Mouse (Mus musculus) liver, postnatal 0 days (tissue): ENCODE measurements around the gene Cpped1. TPM values are rescaled to one million over a fixed set of nuclear protein-coding genes. Genes with fewer than 3 reads are reported as not detected.

Source experiments
- ATAC-seq: fragments of 200-750 bp; cut with Nextera tagmentation; 2 replicates; pipeline ENCODE4 v1.8.0; 2017; ENCODE audit warnings: mild to moderate bottlenecking, moderate library complexity
- DNase-seq: peaks from one replicate; pipeline ENCODE4 v3.0.0-alpha.2; 2016
- H3K27ac ChIP-seq: fragments of 300-500 bp; sonication (generic); 2 replicates; pipeline ENCODE4 v1.5.1; 2014; ENCODE audit warnings: antibody characterized with exemption, moderate library complexity, mild to moderate bottlenecking, low read depth
- H3K27me3 ChIP-seq: fragments of 300-500 bp; sonication (generic); 2 replicates; pipeline ENCODE4 v1.6.1; 2014; ENCODE audit warnings: low read length, control low read depth, mixed read lengths; ENCODE audit not compliant: insufficient read depth
- H3K36me3 ChIP-seq: fragments of 300-500 bp; sonication (generic); replicated peaks from 2 replicates; pipeline ENCODE4 v1.6.1; 2014; ENCODE audit warnings: mild to moderate bottlenecking, control low read depth, low read length, moderate library complexity, mixed read lengths; ENCODE audit not compliant: insufficient read depth
- H3K4me1 ChIP-seq: fragments of 300-500 bp; sonication (generic); 2 replicates; pipeline ENCODE4 v1.6.1; 2014; ENCODE audit warnings: antibody characterized with exemption, mild to moderate bottlenecking, control low read depth; ENCODE audit not compliant: insufficient read depth
- H3K4me2 ChIP-seq: fragments of 300-500 bp; sonication (generic); 2 replicates; pipeline ENCODE4 v1.6.1; 2014; ENCODE audit warnings: low read depth, mild to moderate bottlenecking, low read length, moderate library complexity, mixed read lengths
- H3K4me3 ChIP-seq: fragments of 300-500 bp; sonication (generic); 2 replicates; pipeline ENCODE4 v1.5.1; 2014; ENCODE audit warnings: low read depth, low read length
- H3K9ac ChIP-seq: fragments of 300-500 bp; sonication (generic); replicated peaks from 2 replicates; pipeline ENCODE4 v1.6.1; 2014; ENCODE audit warnings: mild to moderate bottlenecking, moderate library complexity
- H3K9me3 ChIP-seq: fragments of 300-500 bp; sonication (generic); 2 replicates; pipeline ENCODE4 v1.6.1; 2016; ENCODE audit warnings: mild to moderate bottlenecking, control low read depth, low read length, mixed read lengths
- CTCF ChIP-seq: sonication (generic); IDR thresholded peaks from 2 replicates; pipeline ENCODE4 v1.5.1; 2016; ENCODE audit warnings: antibody characterized with exemption, low read depth
- EP300 ChIP-seq: IDR thresholded peaks from 2 replicates; pipeline ENCODE4 v1.6.1; 2016; ENCODE audit warnings: antibody characterized with exemption, low read depth, mild to moderate bottlenecking
- WGBS: fragments of 180-500 bp; shearing (Covaris S2); extraction: QIAGEN DNeasy Blood & Tissue Kit; methylation state at CpG from one replicate; pipeline ENCODE4 v1.1.7; 2014; ENCODE audit not compliant: insufficient replicate concordance; 5-methylcytosine and 5-hydroxymethylcytosine counted together
- polyA plus RNA-seq: library from polyadenylated mRNA; unstranded; fragments of >200 nt; fragmentation: Nextera tagmentation; extraction: Ambion mirVana; gene quantifications from 2 replicates; pipeline ENCODE4 v1.2.1, GENCODE M21; 2015

Cpped1 gene
- polyA plus RNA-seq, 1 experiment from 2014 or later, result 14.1 TPM

DNA sequence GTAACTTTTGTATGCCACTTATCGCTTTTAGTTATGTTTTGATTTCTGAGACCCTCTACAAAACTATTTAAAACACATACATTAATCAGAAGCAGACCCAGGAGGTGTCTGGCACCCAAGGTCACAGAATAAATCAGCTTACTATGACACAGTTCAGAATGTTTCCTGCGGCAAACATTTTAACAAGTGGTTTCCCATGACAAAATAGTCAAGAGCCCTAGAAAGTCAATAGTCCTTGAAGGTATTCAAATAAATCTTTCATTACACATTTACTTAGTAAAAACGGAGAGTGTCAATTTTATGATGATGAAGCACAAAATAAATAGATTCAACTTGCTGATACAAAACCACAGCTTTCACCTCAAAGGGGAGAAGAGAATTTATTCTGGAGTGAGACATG, 19.5 kb downstream of the Cpped1 start:
- H3K9ac ChIP-seq, result no peak overlapping the region
- no peaks in the 10 kb centered on the region for H3K4me1 ChIP-seq
- H3K4me2 ChIP-seq, result no peak overlapping the region
- H3K9me3 ChIP-seq, result no peaks in the 10 kb centered on the region
- H3K4me3 ChIP-seq, result no peak overlapping the region
- H3K27me3 ChIP-seq, result no peaks in the 10 kb centered on the region
- 70% methylated on average over 3 of the region's 3 CpGs for WGBS
- no peak overlapping the region for H3K27ac ChIP-seq
- no peak for TF ChIP-seq EP300
- ATAC-seq, result no peak
- H3K36me3 ChIP-seq, result peaks cover 18% of the 10 kb centered on the region
- no peak for DNase-seq

DNA sequence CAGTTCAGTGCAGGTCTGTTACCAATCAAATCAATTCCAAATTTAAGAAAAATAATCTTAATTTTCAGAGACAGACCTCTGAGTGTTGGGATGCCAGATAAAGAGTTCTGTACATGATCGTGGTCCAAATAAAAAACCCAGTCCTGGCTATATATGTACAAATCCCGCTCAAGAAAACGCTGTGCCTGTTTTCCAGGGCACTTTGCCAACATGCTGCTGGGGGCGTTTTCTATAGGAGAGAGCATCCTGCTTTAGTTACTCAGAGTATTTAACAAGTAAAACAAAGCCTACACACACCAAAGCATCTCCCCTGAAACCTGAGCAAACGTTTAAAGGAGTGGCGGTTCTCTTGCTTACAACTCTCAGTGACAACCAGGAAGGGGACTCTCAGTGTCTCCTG, 27.4 kb downstream of the Cpped1 start:
- Histone ChIP-seq H3K4me3 (no peak overlapping the region), H3K4me1 (no peaks in the 10 kb centered on the region), H3K9me3 (no peaks in the 10 kb centered on the region), H3K4me2 (no peak overlapping the region), H3K27me3 (no peaks in the 10 kb centered on the region), H3K27ac (no peak overlapping the region), H3K36me3 (peaks cover 30% of the 10 kb centered on the region), H3K9ac (no peak overlapping the region)
- 70% methylated on average over 6 of the region's 6 CpGs for WGBS
- ATAC-seq (no peak), DNase-seq (no peak)
- TF ChIP-seq CTCF (no peak), EP300 (no peak)

DNA sequence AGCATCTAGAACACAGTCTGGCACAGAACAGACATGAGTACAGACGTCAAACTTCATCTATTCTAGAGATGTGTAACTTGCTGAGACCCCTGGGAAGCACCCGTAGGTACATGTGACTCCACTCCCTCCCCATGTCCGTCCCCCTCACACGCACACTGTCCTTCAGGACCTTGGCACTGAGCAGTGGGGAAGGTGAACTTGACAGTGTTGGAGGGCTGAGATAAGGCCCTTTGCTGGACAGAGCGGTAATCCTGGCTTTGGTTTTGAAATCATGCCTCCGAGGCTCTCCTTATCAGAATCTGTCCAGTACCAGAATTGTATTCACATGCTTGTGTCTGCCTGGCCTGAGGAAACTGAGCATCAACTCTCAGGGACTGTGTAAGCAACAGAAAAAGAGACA, 28.8 kb downstream of the Cpped1 start:
- DNase-seq (no peak), ATAC-seq (no peak)
- H3K9ac ChIP-seq, result no peak overlapping the region
- no peaks in the 10 kb centered on the region for H3K27me3 ChIP-seq
- no peaks in the 10 kb centered on the region for H3K4me1 ChIP-seq
- TF ChIP-seq EP300, result no peak
- WGBS, result 79% methylated on average over 6 of the region's 6 CpGs
- H3K4me2 ChIP-seq, result no peak overlapping the region
- H3K27ac ChIP-seq, result no peak overlapping the region
- H3K4me3 ChIP-seq, result no peak overlapping the region
- peaks cover 26% of the 10 kb centered on the region for H3K36me3 ChIP-seq
- no peaks in the 10 kb centered on the region for H3K9me3 ChIP-seq

DNA sequence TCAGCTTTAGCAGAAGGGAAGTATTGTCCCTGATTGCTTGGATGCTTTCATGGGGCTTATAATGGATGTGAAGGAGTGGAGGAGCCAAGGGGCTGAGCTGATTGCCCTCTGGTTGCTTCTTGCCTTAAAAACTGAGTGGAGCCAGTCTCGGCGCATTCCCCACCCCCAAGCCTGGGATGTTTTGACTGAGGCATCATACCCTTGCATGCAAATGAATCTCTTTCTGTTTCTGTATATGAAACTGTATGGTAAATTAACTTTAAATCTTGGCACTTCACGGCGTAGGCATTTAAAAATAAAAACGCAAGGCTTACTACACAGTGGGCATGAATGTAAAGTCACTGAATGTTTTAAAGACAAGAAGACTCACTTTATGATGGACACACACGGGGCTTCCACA, 30.0 kb downstream of the Cpped1 start:
- WGBS, result 85% methylated on average over 6 of the region's 6 CpGs
- no peak overlapping the region for H3K4me2 ChIP-seq

DNA sequence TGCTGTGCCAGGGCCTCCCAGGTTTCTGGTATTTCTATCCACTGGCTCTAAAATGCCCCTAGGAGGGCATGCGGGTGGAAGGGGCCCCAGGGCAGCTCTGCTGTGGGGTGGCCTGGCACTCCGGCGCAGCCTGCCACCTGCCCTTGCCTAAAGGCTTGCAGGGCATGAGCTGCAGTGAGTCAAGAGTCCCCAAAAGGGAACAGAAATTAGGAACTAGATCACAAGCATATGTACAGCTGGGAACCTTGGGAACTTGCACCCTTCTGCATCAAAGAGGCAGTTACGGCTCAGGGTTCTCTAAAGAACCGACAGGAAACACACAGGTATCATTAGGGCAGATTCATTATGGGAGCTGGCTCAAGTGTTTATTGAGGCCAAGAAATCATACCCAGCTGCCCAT, 34.0 kb downstream of the Cpped1 start:
- ATAC-seq (no peak), DNase-seq (no peak)
- H3K4me2 ChIP-seq, result no peak overlapping the region
- no peak for TF ChIP-seq CTCF
- TF ChIP-seq EP300, result no peak
- H3K36me3 ChIP-seq, result peaks cover 7% of the 10 kb centered on the region
- H3K27me3 ChIP-seq, result no peaks in the 10 kb centered on the region
- H3K27ac ChIP-seq, result no peak overlapping the region
- 85% methylated on average over 5 of the region's 5 CpGs for WGBS
- no peak overlapping the region for H3K4me3 ChIP-seq
- H3K4me1 ChIP-seq, result no peaks in the 10 kb centered on the region
- H3K9ac ChIP-seq, result no peak overlapping the region
- H3K9me3 ChIP-seq, result no peaks in the 10 kb centered on the region

More for the DNA sequence above, 30.0 kb downstream of the Cpped1 start:
- no peak for DNase-seq
- Histone ChIP-seq H3K27ac (no peak overlapping the region), H3K4me3 (no peak overlapping the region), H3K27me3 (no peaks in the 10 kb centered on the region), H3K9me3 (no peaks in the 10 kb centered on the region), H3K4me1 (no peaks in the 10 kb centered on the region), H3K9ac (no peak overlapping the region), H3K36me3 (peaks cover 18% of the 10 kb centered on the region)
- no peak for ATAC-seq
- TF ChIP-seq CTCF (no peak), EP300 (no peak)

DNA sequence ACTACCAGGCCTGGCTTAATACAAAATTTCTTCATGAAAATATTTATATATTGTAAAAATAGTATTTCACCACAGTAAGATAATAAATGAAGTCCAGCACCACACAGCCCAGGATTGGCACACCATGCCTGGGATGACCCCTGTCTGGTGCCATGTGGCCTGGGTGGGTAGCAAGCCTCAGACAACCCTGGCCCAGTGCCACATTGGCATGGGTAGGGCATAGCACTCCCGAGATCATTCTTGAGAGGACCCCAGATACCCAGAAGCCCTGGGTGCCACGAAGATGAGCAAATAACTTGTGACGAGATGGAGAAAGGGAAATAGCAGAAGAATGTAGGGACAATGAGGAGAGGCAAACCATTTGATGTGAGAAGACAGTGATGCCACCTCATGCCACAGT, 36.0 kb downstream of the Cpped1 start:
- no peak overlapping the region for H3K9ac ChIP-seq
- H3K4me3 ChIP-seq, result no peak overlapping the region
- no peaks in the 10 kb centered on the region for H3K27me3 ChIP-seq
- peaks cover 2% of the 10 kb centered on the region for H3K36me3 ChIP-seq
- ATAC-seq (no peak), DNase-seq (no peak)
- WGBS, result 90% methylated on average over 3 of the region's 3 CpGs
- H3K4me2 ChIP-seq, result no peak overlapping the region
- H3K4me1 ChIP-seq, result no peaks in the 10 kb centered on the region
- no peak for TF ChIP-seq EP300
- TF ChIP-seq CTCF, result no peak
- no peak overlapping the region for H3K27ac ChIP-seq
- H3K9me3 ChIP-seq, result no peaks in the 10 kb centered on the region

DNA sequence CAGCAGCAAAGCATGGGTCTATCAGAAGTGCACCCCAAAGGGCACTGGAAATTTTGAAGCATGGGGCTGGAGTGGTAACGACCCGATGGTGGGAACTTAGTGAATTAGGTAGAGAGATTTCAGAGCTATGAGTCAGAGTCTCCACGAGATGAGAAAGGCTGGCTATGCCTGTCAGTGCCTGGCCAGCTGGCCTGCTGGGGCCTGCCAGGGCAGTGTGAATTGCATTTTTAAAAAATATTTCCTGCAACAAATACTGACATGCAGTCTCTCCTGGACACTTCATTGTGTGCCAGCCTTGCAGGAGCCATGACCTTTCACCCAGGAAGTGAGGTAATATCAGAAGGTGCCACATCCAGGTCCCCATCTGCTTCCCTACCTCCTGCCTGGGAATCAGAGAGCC, 40.8 kb downstream of the Cpped1 start:
- Histone ChIP-seq H3K27ac (no peak overlapping the region), H3K27me3 (no peaks in the 10 kb centered on the region), H3K9me3 (no peaks in the 10 kb centered on the region), H3K4me2 (no peak overlapping the region), H3K9ac (no peak overlapping the region), H3K4me3 (no peak overlapping the region), H3K4me1 (no peaks in the 10 kb centered on the region), H3K36me3 (no peaks in the 10 kb centered on the region; the same call in none of the 2 replicates)
- WGBS, result 78% methylated on average over 3 of the region's 3 CpGs
- TF ChIP-seq EP300, result no peak
- TF ChIP-seq CTCF, result no peak
- no peak for ATAC-seq
- no peak for DNase-seq
